ENCODE assay signal across 19 mouse cellular contexts in genomic region chr8:114600196-114600595, GRCm38 (mm10).
A peak's percentile ranks its signal among the peaks of the same experiment; 100 is the strongest.
DNase-seq lines count a peak whose midpoint lies in the region; ATAC-seq lines count a peak whose summit lies in the region.
"Had no signal": no experiment of that assay in that cellular context is flagged by ENCODE, and none has a peak within 500 bp of the region (broad histone marks: within the 10 kb centered on the region; RNA-seq: fewer than 3 reads in every experiment).

No protein-coding gene starts in this region.

- H3K4me2 ChIP-seq in hindbrain, embryonic 14.5 days (replicated peaks), result no peak overlapping the region
- no peak overlapping the region for H3K4me2 ChIP-seq in hindbrain, embryonic 16.5 days (ENCODE audit: low read length)
- no peak overlapping the region for H3K4me2 ChIP-seq in liver, embryonic 12.5 days
- H3K4me2 ChIP-seq: embryonic facial prominence, embryonic 13.5 days; forebrain, embryonic 13.5 days; heart, embryonic 11.5 days had no signal

- H3K9ac ChIP-seq in hindbrain, embryonic 14.5 days, result no peak overlapping the region
- H3K9ac ChIP-seq in hindbrain, embryonic 16.5 days (ENCODE audit: low read depth, low read length), result no peak overlapping the region
- H3K9ac ChIP-seq in liver, embryonic 12.5 days, result no peak overlapping the region
- H3K9ac ChIP-seq: embryonic facial prominence, embryonic 13.5 days; forebrain, embryonic 13.5 days; liver, postnatal 0 days had no signal

- peak; percentile 49 for DNase-seq in hindbrain, embryonic 14.5 days (ENCODE audit: low spot score)
- peak; percentile 97 for DNase-seq in brain, adult 2 months (ENCODE audit: low read depth, low spot score)
- peak; percentile 90 for DNase-seq in cerebellum, adult 11-12 months
- peak; percentile 71 to 76 for DNase-seq in cerebellum, postnatal 10 days
- DNase-seq in layer of hippocampus, adult 9-10 months (ENCODE audit: low spot score), result no peak
- DNase-seq: adrenal gland, adult 2 months; gastrocnemius, postnatal 10 days; kidney, adult 18-20 months; liver, postnatal 0 days; lung, postnatal 10 days; thymus, postnatal 14 days had no signal

- H3K4me1 ChIP-seq in hindbrain, embryonic 14.5 days (replicated peaks; ENCODE audit: control insufficient read depth, insufficient read depth, low read length), result peaks cover 29% of the 10 kb centered on the region
- peaks cover 6% of the 10 kb centered on the region for H3K4me1 ChIP-seq in hindbrain, embryonic 16.5 days (ENCODE audit: control insufficient read depth, insufficient read depth, low read depth, low read length)
- H3K4me1 ChIP-seq in liver, embryonic 12.5 days, result peaks cover 3% of the 10 kb centered on the region; the same call in 1 of the 2 replicates

- H3K27ac ChIP-seq in hindbrain, embryonic 14.5 days, result no peak overlapping the region
- H3K27ac ChIP-seq in hindbrain, embryonic 16.5 days (ENCODE audit: low read depth, low read length), result no peak overlapping the region
- no peak overlapping the region for H3K27ac ChIP-seq in liver, embryonic 12.5 days
- H3K27ac ChIP-seq: embryonic facial prominence, embryonic 13.5 days; forebrain, embryonic 13.5 days; kidney, postnatal 0 days had no signal

- peaks cover 11% of the 10 kb centered on the region; the same call in 1 of the 2 replicates for H3K27me3 ChIP-seq in hindbrain, embryonic 14.5 days (ENCODE audit: control insufficient read depth, insufficient read depth, low read length)
- H3K27me3 ChIP-seq in hindbrain, embryonic 16.5 days (replicated peaks; ENCODE audit: control insufficient read depth, insufficient read depth, low read length), result peaks cover 3% of the 10 kb centered on the region; the same call in 1 of the 2 replicates
- H3K27me3 ChIP-seq in liver, embryonic 12.5 days (replicated peaks), result no peaks in the 10 kb centered on the region

- no peak overlapping the region for H3K4me3 ChIP-seq in hindbrain, embryonic 14.5 days (replicated peaks; ENCODE audit: low read length)
- H3K4me3 ChIP-seq in hindbrain, embryonic 16.5 days (ENCODE audit: low read length), result no peak overlapping the region
- H3K4me3 ChIP-seq in liver, embryonic 12.5 days, result no peak overlapping the region
- H3K4me3 ChIP-seq: embryonic facial prominence, embryonic 13.5 days; erythroblast, embryonic 14.5 days; forebrain, embryonic 13.5 days; midbrain, embryonic 10.5 days had no signal

- ATAC-seq in hindbrain, embryonic 14.5 days (ENCODE audit: low FRiP score), result no peak
- no peak for ATAC-seq in hindbrain, embryonic 16.5 days
- ATAC-seq in liver, embryonic 12.5 days, result no peak
- ATAC-seq: forebrain, embryonic 13.5 days; liver, postnatal 0 days had no signal

- H3K9me3 ChIP-seq in hindbrain, embryonic 14.5 days (ENCODE audit: control insufficient read depth, low read length), result peaks cover 6% of the 10 kb centered on the region; the same call in 1 of the 2 replicates
- peaks cover 3% of the 10 kb centered on the region; the same call in 1 of the 2 replicates for H3K9me3 ChIP-seq in hindbrain, embryonic 16.5 days (ENCODE audit: control insufficient read depth, low read length)
- H3K9me3 ChIP-seq in liver, embryonic 12.5 days (replicated peaks), result no peaks in the 10 kb centered on the region

- WGBS in hindbrain, embryonic 14.5 days, result 23% methylated on average over 11 of the region's 11 CpGs
- WGBS in hindbrain, embryonic 16.5 days, result 36% methylated on average over 11 of the region's 11 CpGs
- 84% methylated on average over 11 of the region's 11 CpGs for WGBS in liver, embryonic 12.5 days (ENCODE audit: insufficient replicate concordance)

- no peaks in the 10 kb centered on the region for H3K36me3 ChIP-seq in hindbrain, embryonic 14.5 days (replicated peaks; ENCODE audit: control insufficient read depth, insufficient read depth)
- no peaks in the 10 kb centered on the region for H3K36me3 ChIP-seq in hindbrain, embryonic 16.5 days (ENCODE audit: control insufficient read depth, insufficient read depth, low read length)
- H3K36me3 ChIP-seq in liver, embryonic 12.5 days, result no peaks in the 10 kb centered on the region; the same call in 1 of the 2 replicates
- H3K36me3 ChIP-seq: embryonic facial prominence, embryonic 13.5 days had no signal
